Mouse (Mus musculus) liver, adult (tissue): Measurements from ENCODE around the gene 0610010K14Rik.

ENCODE experiments used
- GATA4 ChIP-seq: IDR thresholded peaks from 2 replicates; pipeline ENCODE4 v1.6.1; 2014; ENCODE audit warnings: mild to moderate bottlenecking, low read length; ENCODE audit not compliant: insufficient replicate concordance

The 0610010K14Rik gene

DNA sequence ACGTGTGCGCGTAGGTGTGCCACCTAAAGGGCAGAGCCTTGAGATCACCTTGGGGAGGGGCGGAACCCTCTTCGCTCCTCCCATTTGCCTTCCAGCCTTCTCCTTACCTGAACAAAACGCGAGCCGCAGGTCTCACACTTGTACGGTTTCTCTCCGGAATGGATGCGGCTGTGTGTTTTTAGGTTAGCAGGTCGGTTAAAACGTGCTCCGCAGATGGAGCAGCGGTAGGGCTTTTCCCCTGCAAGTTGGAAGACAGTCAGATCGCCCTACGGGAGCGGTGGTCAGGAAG, 11.2 kb downstream of the 0610010K14Rik start:
- no peak for TF ChIP-seq GATA4

GRCm38 (mm10) chr11:70225798-70226601, 11.7 kb downstream of the 0610010K14Rik start:
- TF ChIP-seq GATA4 = no peak

- no peak for TF ChIP-seq GATA4
Observed at GRCm38 (mm10) chr11:70223724-70224123, 14.0 kb downstream of the 0610010K14Rik start.

DNA sequence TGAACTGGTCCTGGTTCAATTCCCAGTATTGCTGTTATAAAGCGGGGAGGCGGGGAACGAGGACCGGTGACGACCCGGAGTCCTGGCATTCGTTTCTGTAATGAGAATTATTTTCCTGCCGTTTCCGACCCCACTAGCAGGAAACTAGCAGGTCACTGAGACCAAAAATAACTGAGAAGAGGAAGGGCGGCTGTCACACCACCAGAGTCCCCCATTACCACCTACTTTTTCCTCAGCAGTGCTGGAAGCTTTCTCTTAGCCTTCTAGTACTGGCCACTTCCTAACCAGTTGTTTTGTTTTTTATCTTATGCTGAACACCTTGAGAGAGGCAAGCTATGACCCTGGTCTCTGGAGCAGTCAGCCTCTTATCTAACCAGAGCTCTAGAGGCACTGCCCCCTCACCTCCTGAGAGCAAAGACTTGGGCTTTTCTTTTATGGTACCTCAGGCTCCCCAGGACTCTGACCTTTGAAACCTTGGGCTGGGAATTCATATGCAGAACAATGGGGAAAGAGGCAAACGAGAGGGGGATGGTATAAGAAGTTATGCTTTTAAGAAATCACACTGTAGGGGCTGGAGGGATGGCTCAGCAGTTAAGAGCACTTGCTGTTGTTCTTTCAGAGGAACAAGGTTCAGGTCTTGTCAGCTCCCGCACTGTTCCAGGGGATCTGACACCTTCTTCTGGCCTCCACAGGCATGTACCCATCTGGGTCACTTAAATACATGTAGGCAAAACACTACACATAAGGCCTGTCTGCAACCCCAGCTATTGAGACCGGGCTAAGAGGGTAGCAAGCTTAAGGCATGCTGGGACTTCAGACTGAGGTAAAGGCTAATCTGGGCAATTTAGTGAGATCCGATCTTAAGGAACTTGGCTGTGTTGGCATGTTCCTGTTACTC, 15.9 kb downstream of the 0610010K14Rik start:
- TF ChIP-seq GATA4 = no peak

DNA sequence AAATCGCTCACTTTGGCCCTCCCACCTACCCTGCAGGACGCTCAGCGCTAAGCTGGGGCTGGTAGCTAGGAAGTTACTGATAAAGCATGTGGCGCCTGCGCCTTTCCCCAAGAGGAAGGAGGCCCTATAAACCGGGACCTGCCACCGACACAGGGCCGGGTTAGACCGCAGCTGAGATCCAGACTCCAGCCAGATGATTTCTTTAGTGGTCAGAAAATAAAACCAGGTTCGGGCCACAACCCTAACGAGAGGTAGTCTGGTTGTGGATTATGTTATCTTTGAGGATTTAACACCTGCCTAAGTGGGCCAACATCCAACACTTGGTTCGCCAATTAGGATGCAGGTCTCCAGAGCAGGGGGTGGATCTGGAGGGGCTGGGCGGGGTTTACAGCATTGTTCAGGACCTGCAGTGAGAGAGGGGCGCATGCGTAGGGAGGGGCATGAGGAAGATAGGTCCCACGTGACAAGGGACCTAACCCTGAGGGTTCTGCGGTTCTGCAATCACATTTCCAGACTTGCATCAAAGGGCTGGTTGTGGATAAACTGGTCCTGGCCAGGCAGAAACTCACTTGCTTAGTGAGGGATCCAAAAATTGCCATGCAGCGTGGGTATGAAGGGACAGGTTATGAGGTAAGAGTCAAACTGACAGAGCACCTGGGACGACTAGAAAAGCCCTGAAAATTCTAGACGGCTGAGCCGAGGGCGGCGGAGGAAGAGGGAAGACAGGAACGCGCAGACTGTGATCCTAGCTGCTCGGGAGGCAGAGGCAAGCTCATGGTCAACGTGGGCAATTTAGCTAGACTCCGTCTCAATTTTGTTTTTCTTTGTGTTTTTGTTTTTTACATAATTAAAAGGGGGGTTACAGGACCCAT, 16.7 kb downstream of the 0610010K14Rik start, which contains the start of gene Slc16a13:
Gene Slc16a13 (minus strand): TSS at position 334 of the 872 bp plus-strand sequence.
- peak; percentile 37; the same call in 1 of the 2 replicates for TF ChIP-seq GATA4

DNA sequence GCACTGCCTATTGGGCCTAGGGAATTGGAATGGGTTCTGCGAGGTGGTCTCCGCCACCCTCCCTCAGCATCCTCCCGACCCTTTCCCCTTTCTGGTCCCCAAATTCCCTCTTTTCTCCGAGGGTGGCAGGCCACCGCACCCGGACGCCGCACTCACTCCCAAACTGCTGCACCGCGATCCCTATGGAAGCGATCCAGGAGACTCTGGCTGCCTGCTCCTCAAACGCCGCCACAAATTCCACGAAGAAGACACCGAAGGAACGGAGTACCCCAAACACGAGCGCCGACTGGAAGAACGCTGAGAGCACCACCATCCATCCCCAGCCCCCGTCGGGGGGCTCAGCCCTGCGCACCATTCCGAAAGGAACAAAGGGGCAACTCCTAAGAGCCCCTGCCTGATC, 17.4 kb downstream of the 0610010K14Rik start:
- no peak for TF ChIP-seq GATA4

DNA sequence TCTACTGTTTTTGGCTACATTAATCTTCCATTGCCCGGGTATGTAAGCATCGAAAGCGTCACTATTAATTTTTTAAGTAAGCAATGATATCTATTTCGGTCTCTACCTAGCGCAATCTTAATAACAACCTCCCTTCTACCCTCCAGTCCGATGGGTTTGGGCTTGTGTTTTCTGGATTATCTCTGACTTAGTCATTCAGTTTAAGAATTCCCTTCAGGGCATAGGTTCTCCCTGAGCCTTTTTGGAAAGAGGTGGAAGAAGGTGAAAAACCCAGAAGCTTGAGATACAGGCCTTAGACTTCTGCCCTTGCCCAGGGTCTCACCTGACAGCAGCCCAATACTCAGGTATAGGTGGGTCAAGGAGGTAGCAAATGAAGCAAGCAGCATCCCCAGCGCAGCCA, 17.8 kb downstream of the 0610010K14Rik start:
- no peak for TF ChIP-seq GATA4

GRCm38 (mm10) chr11:70218741-70219470, 18.8 kb downstream of the 0610010K14Rik start:
- TF ChIP-seq GATA4 = no peak

GRCm38 (mm10) chr11:70218039-70218438, 19.7 kb downstream of the 0610010K14Rik start:
- peak; percentile 17; the same call in 1 of the 2 replicates for TF ChIP-seq GATA4

DNA sequence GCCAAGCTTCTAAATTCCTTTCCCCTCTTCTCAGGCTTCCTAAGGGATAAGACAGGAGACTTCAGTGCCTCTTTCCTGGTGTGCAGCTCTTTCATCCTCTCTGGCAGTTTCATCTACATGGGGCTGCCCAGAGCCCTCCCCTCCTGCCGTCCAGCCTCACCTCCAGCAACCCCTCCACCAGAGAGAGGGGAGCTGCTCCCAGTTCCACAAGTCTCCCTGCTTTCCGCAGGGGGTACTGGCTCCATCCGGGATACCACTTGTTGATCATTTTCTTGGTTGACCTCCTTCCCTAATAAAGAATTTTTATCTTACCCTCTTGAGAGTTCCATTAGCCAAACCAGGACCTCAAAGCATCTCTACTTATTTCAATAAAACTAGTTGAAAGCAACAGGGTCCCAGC, 21.6 kb downstream of the 0610010K14Rik start:
- no peak for TF ChIP-seq GATA4

- TF ChIP-seq GATA4 = no peak
Observed at GRCm38 (mm10) chr11:70215301-70215700, 22.4 kb downstream of the 0610010K14Rik start.

DNA sequence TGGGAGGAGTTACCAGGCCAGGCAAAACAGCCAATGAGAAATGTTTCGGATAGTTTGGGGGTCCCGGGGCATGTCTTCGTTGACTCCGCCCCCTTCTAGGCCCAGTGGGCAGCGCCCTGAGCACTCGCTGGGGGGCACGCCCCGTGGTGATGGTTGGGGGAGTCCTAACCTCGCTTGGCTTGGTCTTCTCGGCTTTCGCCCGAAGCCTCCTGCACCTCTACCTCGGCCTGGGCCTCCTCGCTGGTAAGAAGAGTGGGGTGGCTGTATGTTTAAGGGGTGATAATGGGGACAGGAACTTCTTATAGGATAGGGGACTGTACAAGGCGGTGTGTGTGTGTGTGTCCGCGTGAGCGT, 22.9 kb downstream of the 0610010K14Rik start:
- no peak for TF ChIP-seq GATA4

- TF ChIP-seq GATA4 = no peak
Observed at GRCm38 (mm10) chr11:70214191-70214855, 23.4 kb downstream of the 0610010K14Rik start.

- TF ChIP-seq GATA4 = no peak
Observed at GRCm38 (mm10) chr11:70213736-70214135, 24.0 kb downstream of the 0610010K14Rik start.

DNA sequence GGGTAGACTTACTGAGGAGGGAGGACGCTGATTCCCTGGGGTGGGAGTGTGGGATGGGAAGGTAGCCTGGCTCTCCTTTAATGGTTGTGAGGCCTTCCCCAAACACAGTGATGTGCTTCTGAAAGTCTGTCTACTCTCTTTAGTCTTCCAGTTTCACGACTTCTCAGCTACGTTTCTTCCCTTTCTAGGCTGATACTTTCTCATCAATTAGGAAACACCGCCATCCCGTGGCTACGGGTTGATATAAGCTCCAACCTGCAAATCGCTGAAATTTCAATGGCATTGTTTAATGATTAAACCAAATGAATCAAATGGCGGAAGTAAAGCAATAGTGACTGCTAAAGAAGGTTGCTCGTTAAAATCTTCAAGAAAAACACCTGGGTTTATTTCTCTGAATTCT, 24.8 kb downstream of the 0610010K14Rik start:
- no peak for TF ChIP-seq GATA4

GRCm38 (mm10) chr11:70212423-70212822, 25.3 kb downstream of the 0610010K14Rik start, which contains the start of gene Slc16a11:
Gene Slc16a11, plus strand, starts transcription at chr11:70212752.
- TF ChIP-seq GATA4 = no peak
